Mouse (Mus musculus): Measurements from ENCODE around the gene Olfr203.
"Not testable (repeated sequence)": the region's sequence is repeated elsewhere in the genome, so short reads cannot be mapped to it uniquely, and the experiment has no call there.

GRCm38 (mm10) chr16:59323262-59323661 lies 24.6 kb downstream of the Olfr203 start:
- not testable (repeated sequence) for TF ChIP-seq CTCF, EP300 (IDR thresholded peaks at IDR 0.05; ENCODE audit: low read depth)

All from liver, postnatal 0 days (tissue).